Mouse (Mus musculus) heart, postnatal 0 days (tissue): Measurements from ENCODE around the gene Prrc2c. TPM values are rescaled to one million over a fixed set of nuclear protein-coding genes. Genes with fewer than 3 reads are reported as not detected.
A peak's percentile ranks its signal among the peaks of the same experiment; 100 is the strongest.
"Not testable (repeated sequence)": the region's sequence is repeated elsewhere in the genome, so short reads cannot be mapped to it uniquely, and the experiment has no call there.

Source experiments
- ATAC-seq: fragments of 200-750 bp; cut with Nextera tagmentation; 2 replicates; pipeline ENCODE4 v1.8.0; 2017; ENCODE audit warnings: low read depth, moderate number of reproducible peaks, moderate library complexity; ENCODE audit not compliant: insufficient read depth
- DNase-seq: peaks from one replicate; pipeline ENCODE4 v3.0.0-alpha.2; 2016; ENCODE audit warnings: low spot score
- H3K27ac ChIP-seq: fragments of 300-500 bp; sonication (generic); 2 replicates; pipeline ENCODE4 v1.5.1; 2014; ENCODE audit warnings: low read depth, mild to moderate bottlenecking
- H3K27me3 ChIP-seq: fragments of 300-500 bp; sonication (generic); 2 replicates; pipeline ENCODE4 v1.6.1; 2014; ENCODE audit warnings: low read length, mixed read lengths; ENCODE audit not compliant: control insufficient read depth, insufficient read depth
- H3K36me3 ChIP-seq: fragments of 300-500 bp; sonication (generic); replicated peaks from 2 replicates; pipeline ENCODE4 v1.6.1; 2014; ENCODE audit warnings: low read length, mixed read lengths; ENCODE audit not compliant: control insufficient read depth, insufficient read depth
- H3K4me1 ChIP-seq: fragments of 300-500 bp; sonication (generic); 2 replicates; pipeline ENCODE4 v1.6.1; 2014; ENCODE audit warnings: antibody characterized with exemption; ENCODE audit not compliant: control insufficient read depth, insufficient read depth
- H3K4me2 ChIP-seq: fragments of 300-500 bp; sonication (generic); 2 replicates; pipeline ENCODE4 v1.6.1; 2014; ENCODE audit warnings: low read depth, mild to moderate bottlenecking, low read length, moderate library complexity
- H3K4me3 ChIP-seq: fragments of 300-500 bp; sonication (generic); 2 replicates; pipeline ENCODE4 v1.5.1; 2014; ENCODE audit warnings: low read depth, low read length
- H3K9ac ChIP-seq: fragments of 300-500 bp; sonication (generic); replicated peaks from 2 replicates; pipeline ENCODE4 v1.6.1; 2014; ENCODE audit warnings: low read depth, low read length, mixed read lengths
- H3K9me3 ChIP-seq: fragments of 300-500 bp; sonication (generic); replicated peaks from 2 replicates; pipeline ENCODE4 v1.6.1; 2016; ENCODE audit warnings: low read length; ENCODE audit not compliant: control insufficient read depth
- CTCF ChIP-seq: IDR thresholded peaks from 2 replicates; pipeline ENCODE4 v1.5.1; 2016; ENCODE audit warnings: antibody characterized with exemption, control low read depth, low read depth
- EP300 ChIP-seq: IDR thresholded peaks from 2 replicates; pipeline ENCODE4 v1.6.1; 2016; ENCODE audit warnings: antibody characterized with exemption, low read depth
- WGBS: fragments of 180-500 bp; shearing (Covaris S2); extraction: QIAGEN DNeasy Blood & Tissue Kit; methylation state at CpG from one replicate; pipeline ENCODE4 v1.1.7; 2014; 5-methylcytosine and 5-hydroxymethylcytosine counted together
- polyA plus RNA-seq: library from polyadenylated mRNA; unstranded; fragments of >200 nt; fragmentation: Nextera tagmentation; extraction: Ambion mirVana; gene quantifications from 2 replicates; pipeline ENCODE4 v1.2.1, GENCODE M21; 2015
- total RNA-seq: library from RNA; depleted of rRNA; stranded (reverse); fragments of >200 nt; gene quantifications from 2 replicates; pipeline ENCODE4 v1.2.3, GENCODE M21; 2014; ENCODE audit warnings: low replicate concordance; rRNA removed

The Prrc2c gene
- total RNA-seq = 35.7 and 54.6 TPM in 2 replicates
- 55.9 and 56.5 TPM in 2 replicates for polyA plus RNA-seq

- Histone ChIP-seq H3K36me3 (no peaks in the 10 kb centered on the region), H3K4me2 (peak within 1 kb of the TSS; percentile 84), H3K4me1 (peaks cover 18% of the 10 kb centered on the region), H3K27me3 (no peaks in the 10 kb centered on the region), H3K9me3 (no peaks in the 10 kb centered on the region), H3K27ac (peak within 1 kb of the TSS; percentile 96), H3K4me3 (peak within 1 kb of the TSS; percentile 93), H3K9ac (peak within 1 kb of the TSS; percentile 95)
- ATAC-seq (peak; percentile 96), DNase-seq (peak; percentile 99)
- peak; percentile 83; the same call in 1 of the 2 replicates for TF ChIP-seq EP300
- TF ChIP-seq CTCF = peak; percentile 61
- under 1% methylated on average over 36 of the region's 36 CpGs for WGBS
These were observed at the start of gene Prrc2c for GRCm38 (mm10) chr1:162740401-162740835. Prrc2c (minus strand) TSS chr1:162740556.

GRCm38 (mm10) chr1:162785222-162785621 is 44.9 kb upstream of the Prrc2c start:
- H3K9ac ChIP-seq = no peak overlapping the region
- H3K27me3 ChIP-seq = no peaks in the 10 kb centered on the region
- H3K4me2 ChIP-seq = no peak overlapping the region
- DNase-seq = no peak
- no peak for ATAC-seq
- no peaks in the 10 kb centered on the region for H3K36me3 ChIP-seq
- no peak overlapping the region for H3K27ac ChIP-seq
- WGBS = 77% methylated on average over 4 of the region's 4 CpGs
- no peaks in the 10 kb centered on the region for H3K9me3 ChIP-seq
- H3K4me3 ChIP-seq = no peak overlapping the region
- H3K4me1 ChIP-seq = no peaks in the 10 kb centered on the region
- TF ChIP-seq EP300 = no peak
- no peak for TF ChIP-seq CTCF

- WGBS = 70% methylated on average over 7 of the region's 7 CpGs
- DNase-seq = no peak
- Histone ChIP-seq H3K36me3 (no peaks in the 10 kb centered on the region), H3K4me3 (no peak overlapping the region), H3K4me1 (no peaks in the 10 kb centered on the region), H3K27ac (no peak overlapping the region), H3K9ac (no peak overlapping the region), H3K4me2 (no peak overlapping the region), H3K9me3 (no peaks in the 10 kb centered on the region), H3K27me3 (no peaks in the 10 kb centered on the region)
- no peak for ATAC-seq
- TF ChIP-seq CTCF (no peak), EP300 (no peak)
These were observed 43.4 kb upstream of the Prrc2c start for GRCm38 (mm10) chr1:162783669-162784248.

GRCm38 (mm10) chr1:162781035-162781434 is 40.7 kb upstream of the Prrc2c start:
- not testable (repeated sequence) for H3K36me3 ChIP-seq, H3K9ac ChIP-seq, H3K27me3 ChIP-seq, ATAC-seq, DNase-seq, H3K4me1 ChIP-seq, H3K4me3 ChIP-seq, H3K4me2 ChIP-seq, H3K27ac ChIP-seq, H3K9me3 ChIP-seq
- WGBS = 86% methylated on average over 2 of the region's 2 CpGs

DNA sequence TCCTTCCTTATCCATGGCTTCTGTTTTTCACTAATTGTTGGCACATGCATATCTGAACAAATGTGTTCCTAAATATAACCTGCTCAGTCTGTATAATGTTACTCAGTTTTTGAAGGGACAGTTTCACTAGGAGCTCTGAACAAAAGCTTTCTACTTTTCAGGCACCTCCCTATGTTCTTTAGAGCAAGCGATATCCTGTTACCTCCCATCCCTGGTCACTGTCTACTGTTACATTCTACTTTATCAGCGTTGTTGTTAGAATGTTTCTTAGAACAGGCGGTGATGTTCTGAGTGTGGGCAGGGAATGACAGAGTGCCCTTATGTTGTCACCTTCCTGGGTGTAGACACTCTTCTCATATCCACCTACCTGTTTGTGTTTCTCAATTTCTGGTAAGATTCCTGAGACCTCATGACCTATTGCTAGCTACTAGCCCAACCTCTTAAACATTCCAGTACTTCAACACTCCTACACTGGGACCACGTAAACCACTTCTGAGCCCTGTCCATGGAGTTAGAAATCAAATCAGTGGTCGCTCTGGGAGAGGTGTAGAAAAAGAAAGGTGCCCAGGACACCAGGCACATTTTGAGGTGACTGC is 37.7 kb upstream of the Prrc2c start:
- TF ChIP-seq EP300 = no peak
- no peak for TF ChIP-seq CTCF
- peak; percentile 16 for DNase-seq

DNA sequence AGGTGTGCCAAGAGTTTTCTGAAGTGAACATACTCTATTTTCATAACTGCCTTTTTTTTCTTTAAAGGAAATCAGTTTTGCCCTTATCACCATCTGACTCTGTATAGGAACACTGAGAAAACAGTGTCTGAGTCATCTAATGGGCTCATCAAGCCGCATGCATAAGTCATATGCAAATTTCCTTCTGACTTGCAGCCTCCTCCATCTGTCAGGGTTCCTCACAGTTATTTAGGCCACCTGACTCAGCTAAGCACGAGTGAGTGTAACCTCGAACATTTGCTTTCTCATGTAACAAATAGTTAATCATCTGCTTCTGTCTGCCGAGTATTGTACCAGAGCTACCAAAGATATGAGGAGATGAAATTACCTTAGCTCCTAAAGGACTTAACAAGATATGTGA is 33.3 kb upstream of the Prrc2c start:
- H3K9me3 ChIP-seq = no peaks in the 10 kb centered on the region
- TF ChIP-seq CTCF = no peak
- TF ChIP-seq EP300 = no peak
- no peak overlapping the region for H3K4me3 ChIP-seq
- ATAC-seq = no peak
- DNase-seq = no peak
- H3K4me1 ChIP-seq = peaks cover 5% of the 10 kb centered on the region
- no peak overlapping the region for H3K9ac ChIP-seq
- no peaks in the 10 kb centered on the region for H3K36me3 ChIP-seq
- no peaks in the 10 kb centered on the region for H3K27me3 ChIP-seq
- 76% methylated on average over 4 of the region's 4 CpGs for WGBS
- H3K27ac ChIP-seq = no peak overlapping the region
- no peak overlapping the region for H3K4me2 ChIP-seq

More for the DNA sequence above, 37.7 kb upstream of the Prrc2c start:
- Histone ChIP-seq H3K27ac (no peak overlapping the region), H3K9ac (no peak overlapping the region), H3K4me1 (peaks cover 5% of the 10 kb centered on the region), H3K36me3 (no peaks in the 10 kb centered on the region), H3K4me2 (no peak overlapping the region), H3K4me3 (no peak overlapping the region), H3K9me3 (no peaks in the 10 kb centered on the region), H3K27me3 (no peaks in the 10 kb centered on the region)
- WGBS = 37% methylated on average over 5 of the region's 5 CpGs
- ATAC-seq = peak; percentile 24; the same call in 1 of the 2 replicates
